Mouse (Mus musculus) fibroblast of lung, adult 2 months (primary cell): ENCODE results near the gene 4930404H24Rik.

Source experiments
- DNase-seq: peaks from one replicate; pipeline ENCODE4 v3.0.0-alpha.2; 2011; ENCODE audit warnings: low read depth

Gene 4930404H24Rik

DNA sequence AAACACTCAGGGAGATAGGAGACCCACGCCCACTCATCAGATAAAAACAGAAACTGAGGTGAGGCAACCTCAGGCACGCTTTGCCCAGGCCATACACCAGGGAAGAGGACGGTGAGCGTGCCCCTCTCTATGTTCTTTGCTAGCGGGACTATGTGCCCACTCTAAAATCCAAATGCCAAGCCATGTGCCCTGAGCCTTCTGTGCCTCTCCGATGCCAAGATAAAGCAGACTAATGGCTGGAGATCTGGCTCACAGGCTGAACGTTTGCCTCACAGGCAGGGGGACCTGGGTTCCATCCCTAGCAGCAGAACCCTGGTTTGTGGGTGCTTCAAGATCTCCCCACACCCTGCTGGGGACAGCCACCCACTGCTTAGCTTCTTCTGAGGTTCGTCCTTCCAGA, 17.5 kb downstream of the 4930404H24Rik start:
- no peak for DNase-seq

DNA sequence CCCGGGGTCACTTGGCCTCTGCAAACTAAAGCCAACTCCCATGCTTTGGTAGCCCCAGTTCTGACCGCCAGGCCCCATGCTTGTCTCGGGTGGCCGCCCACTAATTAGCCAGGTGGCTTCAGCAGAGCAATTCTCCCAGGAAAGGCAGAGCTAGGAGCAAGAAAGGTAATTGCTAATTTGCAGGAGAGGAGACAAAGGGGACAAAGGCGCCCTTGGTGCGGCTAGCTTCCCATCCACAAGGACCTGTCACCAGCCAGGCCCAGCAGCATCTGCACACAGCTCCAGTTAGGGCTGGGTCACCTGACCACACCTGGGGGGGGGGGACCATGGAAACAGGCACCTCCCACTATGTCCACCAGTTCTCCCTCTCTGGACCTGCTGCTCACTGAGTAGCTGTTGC, 19.0 kb downstream of the 4930404H24Rik start:
- no peak for DNase-seq

- DNase-seq: no peak
These were observed 20.1 kb downstream of the 4930404H24Rik start for GRCm38 (mm10) chr2:153512416-153513323.

DNA sequence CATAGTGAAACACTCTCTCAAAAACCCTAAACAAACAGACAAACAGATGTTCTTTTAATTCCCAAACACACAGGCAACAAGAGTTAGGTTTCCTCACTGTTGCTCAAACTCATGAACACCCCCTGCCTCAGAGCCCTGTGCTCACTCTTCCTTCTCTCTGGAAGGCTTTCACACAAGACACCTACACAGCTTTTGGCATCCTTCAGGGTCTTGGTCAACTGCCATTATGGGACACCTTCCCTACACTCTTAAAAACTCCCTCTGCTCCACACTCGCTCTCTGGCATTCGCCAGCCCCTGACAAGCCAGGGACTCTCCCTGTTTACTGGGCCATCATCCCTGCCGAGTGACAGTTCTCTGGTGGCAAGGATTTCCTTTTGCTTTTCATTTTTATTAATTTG, 21.4 kb downstream of the 4930404H24Rik start:
- no peak for DNase-seq

GRCm38 (mm10) chr2:153514497-153515380, 22.1 kb downstream of the 4930404H24Rik start:
- no peak for DNase-seq

DNA sequence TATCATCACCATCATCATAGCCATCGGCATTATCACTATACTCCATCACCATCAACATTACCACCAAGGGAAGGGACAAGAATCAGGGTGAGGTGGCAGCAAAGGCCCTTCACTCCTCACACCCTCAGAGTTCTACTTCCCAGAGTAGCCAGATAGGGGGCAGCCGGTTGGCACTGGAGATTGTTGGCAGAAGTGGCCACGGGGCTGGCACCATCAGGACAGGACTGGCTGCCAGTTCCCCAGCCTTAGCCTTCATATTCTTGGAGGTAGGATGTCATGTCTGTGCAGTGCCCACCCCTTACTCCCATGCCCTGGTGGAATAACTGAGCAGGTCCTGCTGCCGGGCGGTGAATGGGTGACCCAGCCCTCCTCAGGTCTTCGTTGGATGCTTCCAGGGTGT, 23.0 kb downstream of the 4930404H24Rik start:
- no peak for DNase-seq

- DNase-seq: no peak
These were observed 24.4 kb downstream of the 4930404H24Rik start for GRCm38 (mm10) chr2:153516961-153517360.

DNA sequence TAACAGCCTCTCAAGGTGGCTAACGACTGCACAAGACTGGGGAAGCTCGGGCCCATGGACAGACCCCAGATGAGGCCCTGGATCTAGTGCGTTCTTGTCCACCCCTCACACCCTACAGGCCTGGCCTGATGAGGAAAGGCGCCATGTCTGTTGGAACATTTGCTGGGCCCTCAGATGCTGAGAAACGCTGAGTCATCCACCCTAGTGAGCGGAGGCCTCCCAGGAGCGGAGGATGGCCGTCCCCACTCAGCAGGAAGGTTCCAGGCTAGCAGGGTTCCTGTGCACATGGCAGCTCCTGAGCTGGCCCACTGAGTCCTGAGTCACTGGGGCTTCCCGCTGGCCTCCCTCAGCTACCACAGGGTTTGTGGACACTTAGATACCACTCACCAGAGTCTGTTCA, 27.5 kb downstream of the 4930404H24Rik start:
- no peak for DNase-seq

DNA sequence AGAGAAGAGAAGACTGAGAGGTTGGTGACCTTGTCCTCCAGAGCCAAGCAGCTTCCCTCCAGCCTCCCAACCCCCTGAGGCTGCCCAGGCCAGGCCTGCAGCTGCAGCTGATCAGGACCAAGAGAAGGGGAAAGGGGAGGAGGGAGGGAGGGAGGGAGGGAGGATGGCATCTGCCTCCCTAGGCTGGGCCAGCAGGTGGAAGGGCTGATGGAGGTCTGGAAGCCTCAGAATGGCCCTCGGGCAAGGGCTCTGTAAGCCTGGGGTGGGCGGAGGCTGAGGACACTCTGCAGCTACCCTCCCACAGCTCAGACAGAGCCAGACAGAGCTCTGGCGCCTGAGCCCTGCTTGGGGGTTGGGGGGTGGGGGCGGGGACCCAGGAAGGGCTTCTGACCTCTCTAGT, 29.7 kb downstream of the 4930404H24Rik start:
- DNase-seq: no peak

DNA sequence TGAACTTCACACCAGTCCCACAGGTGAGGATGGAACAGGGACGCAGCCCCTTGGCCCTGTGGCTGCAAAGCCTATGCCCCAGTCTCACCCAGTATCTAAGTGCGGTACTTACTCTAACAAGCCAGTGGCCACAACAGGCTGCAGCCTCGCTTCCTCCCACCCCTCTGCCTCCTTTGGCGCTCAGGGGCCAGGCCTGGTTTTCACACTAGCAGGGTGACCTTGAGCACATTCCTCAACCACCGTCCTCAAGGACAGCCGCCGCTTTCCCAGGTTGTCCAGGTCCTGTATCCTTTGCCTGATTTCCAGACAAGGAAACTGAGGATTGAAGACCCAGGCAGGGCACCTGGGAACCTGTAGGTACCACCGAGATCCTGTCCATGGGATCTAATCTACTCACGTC, 30.6 kb downstream of the 4930404H24Rik start:
- no peak for DNase-seq

DNA sequence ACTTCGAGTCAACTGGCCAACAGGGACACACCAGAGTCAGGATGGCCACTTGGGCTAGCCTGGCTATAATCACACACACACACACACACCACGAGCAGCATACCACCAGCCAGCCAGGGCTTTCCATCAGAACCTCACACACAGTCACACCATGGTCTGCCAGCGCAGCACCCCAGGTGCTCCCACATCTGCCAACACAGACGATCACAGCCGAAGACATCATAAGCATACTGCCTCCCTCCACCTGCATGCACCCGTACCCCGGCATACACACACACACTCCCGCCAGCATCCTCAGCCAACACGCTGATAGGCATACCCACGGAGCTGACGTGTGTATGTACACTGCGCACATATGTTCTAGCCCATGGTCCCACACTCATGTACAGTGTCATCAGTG, 31.1 kb downstream of the 4930404H24Rik start:
- DNase-seq: no peak

- no peak for DNase-seq
These were observed 32.1 kb downstream of the 4930404H24Rik start for GRCm38 (mm10) chr2:153524727-153525126.

DNA sequence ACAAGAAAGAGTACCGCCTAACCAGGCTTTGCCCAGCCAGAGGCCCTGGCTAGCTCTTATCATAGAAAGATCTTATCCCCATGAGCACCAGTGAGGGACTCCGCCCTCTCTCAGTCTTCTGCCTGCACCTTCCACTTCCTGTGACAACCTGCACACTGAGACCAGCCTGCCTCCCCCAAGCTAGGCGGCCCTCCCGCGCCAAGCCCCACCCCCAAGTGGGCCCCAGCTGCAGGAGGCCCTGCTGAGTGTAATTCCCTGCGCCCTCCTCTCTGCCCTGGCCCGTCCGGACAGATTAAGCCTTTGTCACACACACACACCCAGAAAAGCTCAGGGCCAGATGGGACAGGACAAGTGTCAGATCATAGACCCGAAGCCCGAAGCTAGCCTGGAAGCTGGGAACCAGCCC, 33.3 kb downstream of the 4930404H24Rik start:
- DNase-seq: no peak

DNA sequence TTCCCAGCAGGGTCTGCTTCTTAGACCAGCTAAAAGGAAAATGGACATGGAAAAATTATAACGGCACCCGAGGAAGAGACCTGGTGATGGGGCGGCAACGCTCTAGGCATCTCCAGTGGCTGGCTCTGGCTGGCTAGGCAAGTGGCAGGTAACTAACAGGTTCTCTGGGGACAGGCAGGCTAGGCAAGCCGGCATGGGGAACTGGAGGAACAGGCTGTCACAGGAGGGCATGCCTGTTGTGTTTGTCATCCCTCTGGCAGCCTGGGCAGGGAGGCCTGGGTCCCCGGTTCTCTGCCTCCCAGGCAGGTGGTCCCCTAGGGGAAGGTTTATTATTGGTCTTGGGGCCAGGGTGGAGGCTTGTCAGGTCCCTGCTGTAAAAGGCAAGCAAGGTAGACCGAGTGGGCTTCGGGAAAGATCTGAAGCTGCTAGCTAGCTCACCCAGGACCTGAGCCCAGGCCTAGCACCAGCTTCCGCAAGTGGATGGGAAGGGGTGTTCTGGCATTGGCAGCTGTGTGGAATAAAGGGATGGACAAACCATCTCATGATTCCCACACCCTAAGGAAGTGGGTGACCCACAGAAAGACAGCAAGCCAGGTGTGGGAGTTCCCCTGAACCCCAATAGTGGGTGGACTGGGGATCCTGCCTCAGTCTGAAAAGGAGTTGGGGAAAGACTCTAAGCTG, 34.4 kb downstream of the 4930404H24Rik start:
- DNase-seq: no peak

- no peak for DNase-seq
These were observed 35.3 kb downstream of the 4930404H24Rik start for GRCm38 (mm10) chr2:153527580-153528531.

GRCm38 (mm10) chr2:153528571-153529364, 36.2 kb downstream of the 4930404H24Rik start:
- DNase-seq: no peak

DNA sequence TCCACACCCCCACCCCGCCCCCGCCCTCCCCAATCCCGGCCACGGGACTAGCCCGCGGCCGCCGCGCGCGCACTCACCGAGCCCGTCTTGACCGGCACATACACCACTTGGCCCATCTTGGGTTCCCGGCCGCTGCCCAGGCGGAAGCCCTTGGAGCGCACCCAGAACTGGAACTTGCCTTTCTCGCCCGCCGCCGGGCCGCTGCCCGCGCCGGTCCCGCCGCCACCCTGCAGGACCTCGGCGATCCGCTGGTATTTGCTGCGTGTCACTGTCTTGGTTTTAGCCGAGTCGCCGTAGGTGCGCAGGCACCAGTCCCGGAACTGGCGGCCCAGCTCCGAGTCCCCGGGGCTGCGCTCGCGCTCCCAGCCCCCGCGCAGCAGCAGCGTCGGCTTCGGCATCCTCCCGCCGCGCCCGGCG, 36.8 kb downstream of the 4930404H24Rik start:
- no peak for DNase-seq

GRCm38 (mm10) chr2:153529931-153530766, 37.6 kb downstream of the 4930404H24Rik start, which contains the start of gene Nol4l:
Nol4l (minus strand) TSS chr2:153529971.
- DNase-seq: no peak

DNA sequence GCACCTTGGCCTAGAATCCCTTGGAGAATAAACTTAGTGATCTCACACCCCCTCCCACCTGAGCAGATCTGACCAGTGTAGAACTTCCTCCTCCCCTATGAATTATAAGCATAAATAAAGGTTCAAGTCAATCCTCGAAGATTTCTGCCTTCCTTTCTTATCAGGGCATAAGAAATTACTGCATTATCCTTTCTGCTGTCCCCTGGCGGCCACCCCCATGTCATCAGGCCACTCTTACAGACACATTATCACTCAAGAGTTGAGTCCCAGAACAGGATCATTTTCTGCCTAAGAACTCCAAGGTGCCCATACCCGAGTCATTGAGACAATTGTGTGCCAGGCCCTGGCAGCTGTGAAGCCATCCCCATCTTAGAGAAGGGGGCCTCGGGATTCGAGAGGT, 38.4 kb downstream of the 4930404H24Rik start:
- DNase-seq: no peak
